Mouse (Mus musculus) hindbrain, embryonic 15.5 days (tissue): ENCODE data around the gene Nrsn1. TPM values are rescaled to one million over a fixed set of nuclear protein-coding genes. Genes with fewer than 3 reads are reported as not detected.
A peak's percentile ranks its signal among the peaks of the same experiment; 100 is the strongest.
"Not testable (repeated sequence)": the region's sequence is repeated elsewhere in the genome, so short reads cannot be mapped to it uniquely, and the experiment has no call there.

Experiments used
- ATAC-seq: fragments of 200-750 bp; cut with Nextera tagmentation; 2 replicates; pipeline ENCODE4 v1.8.0; 2017; ENCODE audit warnings: low read depth, moderate number of reproducible peaks, moderate TSS enrichment; ENCODE audit not compliant: low FRiP score
- H3K27ac ChIP-seq: fragments of 300-500 bp; sonication (generic); replicated peaks from 2 replicates; pipeline ENCODE4 v1.5.1; 2015; ENCODE audit warnings: mild to moderate bottlenecking, inconsistent platforms
- H3K27me3 ChIP-seq: fragments of 300-500 bp; sonication (generic); 2 replicates; pipeline ENCODE4 v1.6.1; 2015; ENCODE audit warnings: control low read depth, inconsistent platforms
- H3K36me3 ChIP-seq: fragments of 300-500 bp; sonication (generic); 2 replicates; pipeline ENCODE4 v1.6.1; 2015; ENCODE audit warnings: control low read depth, inconsistent platforms
- H3K4me1 ChIP-seq: fragments of 300-500 bp; sonication (generic); replicated peaks from 2 replicates; pipeline ENCODE4 v1.6.1; 2015; ENCODE audit warnings: control low read depth, inconsistent platforms
- H3K4me2 ChIP-seq: fragments of 300-500 bp; sonication (generic); 2 replicates; pipeline ENCODE4 v1.6.1; 2015; ENCODE audit warnings: moderate library complexity, mild to moderate bottlenecking, inconsistent platforms
- H3K4me3 ChIP-seq: fragments of 300-500 bp; sonication (generic); 2 replicates; pipeline ENCODE4 v1.5.1; 2015; ENCODE audit warnings: mild to moderate bottlenecking, inconsistent platforms
- H3K9ac ChIP-seq: fragments of 300-500 bp; sonication (generic); 2 replicates; pipeline ENCODE4 v1.6.1; 2015; ENCODE audit warnings: inconsistent platforms
- H3K9me3 ChIP-seq: fragments of 300-500 bp; sonication (generic); 2 replicates; pipeline ENCODE4 v1.6.1; 2016; ENCODE audit warnings: control low read depth, inconsistent platforms
- WGBS: fragments of 180-500 bp; shearing (Covaris S2); methylation state at CpG from one replicate; pipeline ENCODE4 v1.1.7; 2015; 5-methylcytosine and 5-hydroxymethylcytosine counted together
- polyA plus RNA-seq: library from polyadenylated mRNA; unstranded; fragments of >200 nt; fragmentation: Nextera tagmentation; extraction: Ambion mirVana; gene quantifications from 2 replicates; pipeline ENCODE4 v1.2.1, GENCODE M21; 2015

The Nrsn1 gene
- polyA plus RNA-seq = 68.3 and 73.5 TPM in 2 replicates

GRCm38 (mm10) chr13:25270402-25270801 is at the start of gene Nrsn1:
TSS of gene Nrsn1 (minus strand) at chr13:25270502.
- H3K27ac ChIP-seq = peak within 1 kb of the TSS; percentile 56; the same call in 1 of the 2 replicates

GRCm38 (mm10) chr13:25312059-25312458 is 41.8 kb upstream of the Nrsn1 start:
- H3K4me3 ChIP-seq = no peak overlapping the region
- no peaks in the 10 kb centered on the region for H3K36me3 ChIP-seq
- no peak overlapping the region for H3K27ac ChIP-seq
- no peak overlapping the region for H3K4me2 ChIP-seq
- 87% methylated on average over 2 of the region's 2 CpGs for WGBS
- H3K9ac ChIP-seq = no peak overlapping the region
- no peaks in the 10 kb centered on the region for H3K4me1 ChIP-seq
- no peaks in the 10 kb centered on the region for H3K9me3 ChIP-seq
- no peak for ATAC-seq
- no peaks in the 10 kb centered on the region for H3K27me3 ChIP-seq

More at GRCm38 (mm10) chr13:25270402-25270801, at the start of gene Nrsn1:
- 51% methylated on average over 2 of the region's 2 CpGs for WGBS
- Histone ChIP-seq H3K4me2 (peak within 1 kb of the TSS; percentile 67), H3K9ac (peak within 1 kb of the TSS; percentile 52), H3K4me3 (peak within 1 kb of the TSS; percentile 55), H3K4me1 (peaks cover 17% of the 10 kb centered on the region)
- not testable (repeated sequence) for H3K9me3 ChIP-seq, H3K36me3 ChIP-seq, H3K27me3 ChIP-seq
- ATAC-seq = peak; percentile 10; the same call in 1 of the 2 replicates

GRCm38 (mm10) chr13:25310068-25310467 is 39.8 kb upstream of the Nrsn1 start:
- no peak for ATAC-seq
- Histone ChIP-seq H3K9ac (no peak overlapping the region), H3K4me3 (no peak overlapping the region), H3K4me1 (no peaks in the 10 kb centered on the region), H3K9me3 (no peaks in the 10 kb centered on the region), H3K36me3 (no peaks in the 10 kb centered on the region), H3K4me2 (no peak overlapping the region), H3K27me3 (no peaks in the 10 kb centered on the region), H3K27ac (no peak overlapping the region)

GRCm38 (mm10) chr13:25288736-25289135 is 18.4 kb upstream of the Nrsn1 start:
- WGBS = 95% methylated on average over 1 of the region's 1 CpGs

GRCm38 (mm10) chr13:25274934-25275565 is 4.7 kb upstream of the Nrsn1 start:
- WGBS = 61% methylated on average over 5 of the region's 5 CpGs
- no peaks in the 10 kb centered on the region for H3K27me3 ChIP-seq
- no peak overlapping the region for H3K9ac ChIP-seq
- H3K4me3 ChIP-seq = no peak overlapping the region
- H3K4me2 ChIP-seq = no peak overlapping the region
- H3K27ac ChIP-seq = no peak overlapping the region
- H3K9me3 ChIP-seq = no peaks in the 10 kb centered on the region
- no peaks in the 10 kb centered on the region for H3K4me1 ChIP-seq
- no peaks in the 10 kb centered on the region for H3K36me3 ChIP-seq
- ATAC-seq = no peak; the same call in 1 of the 2 replicates

More at GRCm38 (mm10) chr13:25288736-25289135, 18.4 kb upstream of the Nrsn1 start:
- no peak overlapping the region for H3K9ac ChIP-seq
- H3K27me3 ChIP-seq = no peaks in the 10 kb centered on the region
- no peak overlapping the region for H3K4me2 ChIP-seq
- ATAC-seq = no peak
- H3K9me3 ChIP-seq = no peaks in the 10 kb centered on the region
- no peaks in the 10 kb centered on the region for H3K4me1 ChIP-seq
- no peak overlapping the region for H3K27ac ChIP-seq
- no peak overlapping the region for H3K4me3 ChIP-seq
- H3K36me3 ChIP-seq = no peaks in the 10 kb centered on the region

- Histone ChIP-seq H3K4me3 (no peak overlapping the region), H3K4me2 (no peak overlapping the region), H3K9ac (no peak overlapping the region), H3K27me3 (no peaks in the 10 kb centered on the region), H3K36me3 (no peaks in the 10 kb centered on the region), H3K4me1 (peaks cover 17% of the 10 kb centered on the region), H3K9me3 (no peaks in the 10 kb centered on the region), H3K27ac (no peak overlapping the region)
- WGBS = 89% methylated on average over 4 of the region's 4 CpGs
- no peak for ATAC-seq
Measured at GRCm38 (mm10) chr13:25272189-25272588, 1.9 kb upstream of the Nrsn1 start.

- Histone ChIP-seq H3K27me3 (no peaks in the 10 kb centered on the region), H3K27ac (peak overlapping the region; percentile 56; the same call in 1 of the 2 replicates), H3K4me3 (peak overlapping the region; percentile 55), H3K4me2 (peak overlapping the region; percentile 67), H3K9ac (peak overlapping the region; percentile 52), H3K4me1 (peaks cover 17% of the 10 kb centered on the region), H3K9me3 (no peaks in the 10 kb centered on the region), H3K36me3 (no peaks in the 10 kb centered on the region)
- WGBS = 1% methylated on average over 42 of the region's 42 CpGs
- ATAC-seq = peak; percentile 97
Measured at GRCm38 (mm10) chr13:25269569-25270268, 583 bp downstream of the Nrsn1 start.

- no peaks in the 10 kb centered on the region for H3K9me3 ChIP-seq
- no peaks in the 10 kb centered on the region for H3K36me3 ChIP-seq
- H3K4me1 ChIP-seq = peaks cover 17% of the 10 kb centered on the region
- peak overlapping the region; percentile 67 for H3K4me2 ChIP-seq
- peak overlapping the region; percentile 52 for H3K9ac ChIP-seq
- no peaks in the 10 kb centered on the region for H3K27me3 ChIP-seq
- H3K27ac ChIP-seq = 0 out of 2 replicates have a peak overlapping the region, but pooled peaks have one; percentile 56
- H3K4me3 ChIP-seq = peak overlapping the region; percentile 55
- WGBS = 13% methylated on average over 2 of the region's 2 CpGs
- ATAC-seq = no peak
Measured at GRCm38 (mm10) chr13:25269039-25269438, 1.3 kb downstream of the Nrsn1 start.

- Histone ChIP-seq H3K9ac (no peak overlapping the region), H3K4me2 (no peak overlapping the region), H3K4me3 (no peak overlapping the region), H3K9me3 (no peaks in the 10 kb centered on the region), H3K27me3 (no peaks in the 10 kb centered on the region), H3K36me3 (peaks cover 4% of the 10 kb centered on the region; the same call in 1 of the 2 replicates), H3K4me1 (no peaks in the 10 kb centered on the region), H3K27ac (no peak overlapping the region)
- ATAC-seq = no peak
- 84% methylated on average over 4 of the region's 4 CpGs for WGBS
Measured at GRCm38 (mm10) chr13:25262748-25263147, 7.6 kb downstream of the Nrsn1 start.

GRCm38 (mm10) chr13:25257608-25258007 is 12.7 kb downstream of the Nrsn1 start:
- 69% methylated on average over 6 of the region's 6 CpGs for WGBS
- Histone ChIP-seq H3K4me2 (no peak overlapping the region), H3K4me1 (no peaks in the 10 kb centered on the region), H3K36me3 (peaks cover 4% of the 10 kb centered on the region; the same call in 1 of the 2 replicates), H3K9me3 (no peaks in the 10 kb centered on the region), H3K9ac (no peak overlapping the region), H3K4me3 (no peak overlapping the region), H3K27ac (no peak overlapping the region), H3K27me3 (no peaks in the 10 kb centered on the region)
- ATAC-seq = peak; percentile 73

- no peak for ATAC-seq
- H3K36me3 ChIP-seq = no peaks in the 10 kb centered on the region
- no peak overlapping the region for H3K27ac ChIP-seq
- no peak overlapping the region for H3K4me3 ChIP-seq
- H3K27me3 ChIP-seq = no peaks in the 10 kb centered on the region
- no peaks in the 10 kb centered on the region for H3K4me1 ChIP-seq
- 80% methylated on average over 9 of the region's 9 CpGs for WGBS
- no peak overlapping the region for H3K9ac ChIP-seq
- H3K4me2 ChIP-seq = no peak overlapping the region
- H3K9me3 ChIP-seq = no peaks in the 10 kb centered on the region
Measured at GRCm38 (mm10) chr13:25254478-25255263, 15.6 kb downstream of the Nrsn1 start.

- no peak for ATAC-seq
- WGBS = 42% methylated on average over 1 of the region's 1 CpGs
- H3K27ac ChIP-seq = no peak overlapping the region
Measured at GRCm38 (mm10) chr13:25251893-25252292, 18.4 kb downstream of the Nrsn1 start.

More at GRCm38 (mm10) chr13:25251893-25252292, 18.4 kb downstream of the Nrsn1 start:
- Histone ChIP-seq H3K9ac (no peak overlapping the region), H3K4me2 (no peak overlapping the region), H3K4me1 (no peaks in the 10 kb centered on the region), H3K36me3 (no peaks in the 10 kb centered on the region), H3K27me3 (no peaks in the 10 kb centered on the region), H3K4me3 (no peak overlapping the region), H3K9me3 (no peaks in the 10 kb centered on the region)
